Mouse (Mus musculus) ES-Bruce4 (cell line): ENCODE measurements around the gene Tmem98. TPM values are rescaled to one million over a fixed set of nuclear protein-coding genes. Genes with fewer than 3 reads are reported as not detected.

Experiments used
- H3K27ac ChIP-seq: 2 replicates; pipeline ENCODE4 v1.5.1; 2012; ENCODE audit warnings: low read length, inconsistent platforms; ENCODE audit not compliant: insufficient read depth
- H3K27me3 ChIP-seq: 2 replicates; pipeline ENCODE4 v1.6.1; 2012; ENCODE audit warnings: mild to moderate bottlenecking, low read length, inconsistent platforms; ENCODE audit not compliant: control insufficient read depth, poor library complexity, insufficient read depth, severe bottlenecking
- H3K36me3 ChIP-seq: 2 replicates; pipeline ENCODE4 v1.6.1; 2012; ENCODE audit warnings: inconsistent platforms, mild to moderate bottlenecking, low read length, moderate library complexity; ENCODE audit not compliant: control insufficient read depth, poor library complexity, insufficient read depth, severe bottlenecking
- H3K4me1 ChIP-seq: one replicate; pipeline ENCODE4 v1.8.1; 2011; ENCODE audit warnings: low read length; ENCODE audit not compliant: control insufficient read depth, insufficient read depth
- H3K4me3 ChIP-seq: 2 replicates; pipeline ENCODE4 v1.5.1; 2011; ENCODE audit warnings: low read depth, mild to moderate bottlenecking, low read length
- H3K9ac ChIP-seq: 2 replicates; pipeline ENCODE4 v1.6.1; 2012; ENCODE audit warnings: low read depth, mild to moderate bottlenecking, inconsistent platforms; ENCODE audit not compliant: poor library complexity, severe bottlenecking
- H3K9me3 ChIP-seq: replicated peaks from 2 replicates; pipeline ENCODE4 v1.6.1; 2012; ENCODE audit warnings: mild to moderate bottlenecking, low read length, inconsistent platforms; ENCODE audit not compliant: control insufficient read depth, poor library complexity, insufficient read depth, severe bottlenecking
- CTCF ChIP-seq: IDR thresholded peaks from one replicate; pipeline ENCODE4 v1.8.1; 2011; ENCODE audit warnings: low read depth, low read length
- EP300 ChIP-seq: IDR thresholded peaks from 2 replicates; pipeline ENCODE4 v1.6.1; 2011; ENCODE audit warnings: low read depth, low read length; ENCODE audit not compliant: insufficient read depth
- POLR2A ChIP-seq: IDR thresholded peaks from one replicate; pipeline ENCODE4 v1.8.1; 2011; ENCODE audit warnings: low read length; ENCODE audit not compliant: insufficient read depth
- polyA plus RNA-seq: library from polyadenylated mRNA; stranded (reverse); fragments of >200 nt; gene quantifications from 2 replicates; pipeline ENCODE4 v1.2.4, GENCODE M21; 2011; ENCODE audit warnings: low read depth; ENCODE audit not compliant: missing spikeins, insufficient read depth, insufficient read length

The Tmem98 gene
- polyA plus RNA-seq, 1 experiment, result 13.1 TPM

- H3K27ac ChIP-seq, result no peak overlapping the region
- no peaks in the 10 kb centered on the region for H3K9me3 ChIP-seq
- H3K4me3 ChIP-seq, result no peak overlapping the region
- TF ChIP-seq EP300, result no peak
- no peak for TF ChIP-seq POLR2A
- TF ChIP-seq CTCF, result no peak
- H3K4me1 ChIP-seq, result no peaks in the 10 kb centered on the region
- H3K9ac ChIP-seq, result no peak overlapping the region
- H3K27me3 ChIP-seq, result no peaks in the 10 kb centered on the region; the same call in 1 of the 2 replicates
- H3K36me3 ChIP-seq, result no peaks in the 10 kb centered on the region
These were observed 38.8 kb upstream of the Tmem98 start for GRCm38 (mm10) chr11:80771186-80771585.

DNA sequence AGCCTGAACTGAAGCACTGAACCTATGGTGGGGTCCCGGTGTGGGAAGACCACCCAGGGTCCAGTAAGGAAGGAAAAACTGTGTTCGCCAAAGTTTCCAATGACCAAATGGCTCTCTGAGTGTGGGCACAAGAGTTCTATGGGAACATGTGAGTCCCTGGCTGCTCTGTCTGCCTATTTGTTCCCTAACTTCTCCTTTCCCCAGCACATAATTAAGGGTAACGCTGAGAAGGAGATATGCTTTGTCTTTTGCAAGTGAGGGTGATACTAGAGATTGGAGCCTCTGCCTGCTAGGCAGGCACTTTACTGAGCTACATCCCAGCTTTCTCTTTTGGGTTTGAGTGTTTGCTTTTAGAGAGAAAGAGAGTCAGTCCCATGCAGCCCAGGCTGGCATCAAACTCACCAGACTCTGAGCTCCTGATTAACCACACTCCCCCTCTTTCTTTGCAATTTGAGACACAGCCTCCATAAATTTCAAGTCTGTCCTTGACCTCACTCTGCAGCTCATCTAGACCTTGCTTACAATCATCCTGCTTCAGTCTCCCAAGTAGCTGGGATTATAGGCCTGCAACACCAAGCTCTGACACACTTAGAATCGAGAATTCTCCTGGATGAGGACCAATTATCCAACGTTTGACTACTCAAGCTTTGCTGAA, 38.3 kb upstream of the Tmem98 start:
- TF ChIP-seq POLR2A, result no peak
- no peak for TF ChIP-seq EP300
- TF ChIP-seq CTCF, result no peak
- Histone ChIP-seq H3K36me3 (no peaks in the 10 kb centered on the region), H3K4me3 (no peak overlapping the region)

DNA sequence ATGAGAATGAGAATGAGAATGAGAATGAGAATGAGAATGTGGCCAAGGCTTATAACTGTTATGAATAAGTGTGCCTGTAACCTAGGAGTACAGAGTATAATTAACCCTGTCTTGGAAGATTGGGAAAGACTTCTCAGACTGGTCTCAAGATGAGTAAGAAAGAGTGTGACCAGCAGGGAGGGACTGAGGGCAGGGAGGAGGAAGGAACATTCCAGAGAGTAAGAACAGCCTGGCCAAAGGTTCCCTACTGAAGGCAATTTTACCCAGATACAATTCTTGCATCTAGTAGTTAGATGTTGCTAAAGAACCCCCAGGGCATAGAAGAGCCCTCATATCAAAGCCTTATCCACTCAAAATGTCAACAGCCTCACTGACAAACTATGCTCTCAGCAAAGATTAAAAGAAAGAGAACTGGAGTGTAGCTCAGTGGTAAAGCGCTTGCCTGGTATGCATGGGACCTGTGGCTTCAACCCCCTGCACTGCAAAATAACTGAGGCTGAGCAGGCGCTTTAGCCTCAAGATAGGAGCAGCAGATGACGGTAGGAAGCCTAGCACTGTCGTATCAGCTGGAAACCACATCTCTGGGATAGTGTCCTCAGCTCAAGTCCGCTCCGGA, 37.3 kb upstream of the Tmem98 start:
- Histone ChIP-seq H3K4me3 (no peak overlapping the region), H3K36me3 (no peaks in the 10 kb centered on the region), H3K27ac (no peak overlapping the region), H3K9me3 (no peaks in the 10 kb centered on the region), H3K27me3 (no peaks in the 10 kb centered on the region; the same call in 1 of the 2 replicates), H3K4me1 (no peaks in the 10 kb centered on the region), H3K9ac (no peak overlapping the region)
- TF ChIP-seq CTCF (no peak), POLR2A (no peak), EP300 (no peak)

More for the DNA sequence above, 38.3 kb upstream of the Tmem98 start:
- Histone ChIP-seq H3K27me3 (no peaks in the 10 kb centered on the region; the same call in 1 of the 2 replicates), H3K27ac (no peak overlapping the region), H3K9me3 (no peaks in the 10 kb centered on the region), H3K9ac (no peak overlapping the region), H3K4me1 (no peaks in the 10 kb centered on the region)

GRCm38 (mm10) chr11:80775535-80775934, 34.4 kb upstream of the Tmem98 start:
- no peak overlapping the region for H3K27ac ChIP-seq
- no peak for TF ChIP-seq CTCF
- TF ChIP-seq POLR2A, result no peak
- TF ChIP-seq EP300, result no peak
- H3K27me3 ChIP-seq, result no peaks in the 10 kb centered on the region; the same call in 1 of the 2 replicates
- no peaks in the 10 kb centered on the region for H3K4me1 ChIP-seq
- H3K4me3 ChIP-seq, result no peak overlapping the region
- no peak overlapping the region for H3K9ac ChIP-seq
- H3K36me3 ChIP-seq, result no peaks in the 10 kb centered on the region
- H3K9me3 ChIP-seq, result no peaks in the 10 kb centered on the region

DNA sequence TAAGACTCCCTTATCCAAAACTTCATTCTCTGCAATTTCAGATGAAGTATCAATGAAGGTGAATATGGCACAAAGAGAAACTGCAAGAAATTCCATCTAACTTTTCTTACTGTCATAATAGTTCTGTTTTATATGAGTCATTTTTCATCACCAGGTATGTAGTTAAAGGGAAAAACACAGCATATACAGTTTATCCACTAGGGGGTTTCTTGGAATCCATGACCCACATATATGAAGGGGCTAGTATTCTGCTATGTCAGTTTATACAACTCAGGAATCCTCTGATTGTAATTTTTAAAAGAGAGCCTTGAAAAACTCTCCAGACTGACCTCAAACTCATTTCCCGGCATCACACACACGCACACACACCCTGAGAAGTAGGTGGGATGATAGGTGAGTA, 32.3 kb upstream of the Tmem98 start:
- TF ChIP-seq POLR2A, result no peak
- TF ChIP-seq CTCF, result no peak
- TF ChIP-seq EP300, result no peak
- no peaks in the 10 kb centered on the region for H3K27me3 ChIP-seq
- no peak overlapping the region for H3K4me3 ChIP-seq
- no peak overlapping the region for H3K9ac ChIP-seq
- H3K36me3 ChIP-seq, result no peaks in the 10 kb centered on the region
- H3K9me3 ChIP-seq, result no peaks in the 10 kb centered on the region
- H3K4me1 ChIP-seq, result no peaks in the 10 kb centered on the region
- no peak overlapping the region for H3K27ac ChIP-seq

GRCm38 (mm10) chr11:80778157-80778556, 31.8 kb upstream of the Tmem98 start:
- Histone ChIP-seq H3K9me3 (no peaks in the 10 kb centered on the region), H3K36me3 (no peaks in the 10 kb centered on the region), H3K4me3 (no peak overlapping the region), H3K4me1 (no peaks in the 10 kb centered on the region), H3K27me3 (no peaks in the 10 kb centered on the region), H3K9ac (no peak overlapping the region), H3K27ac (no peak overlapping the region)
- no peak for TF ChIP-seq POLR2A
- no peak for TF ChIP-seq EP300
- no peak for TF ChIP-seq CTCF
